Mouse (Mus musculus) left cerebral cortex, postnatal 25 days (tissue): ENCODE data around the gene Epor. TPM values are rescaled to one million over a fixed set of nuclear protein-coding genes. Genes with fewer than 3 reads are reported as not detected.
A peak's percentile ranks its signal among the peaks of the same experiment; 100 is the strongest.

ENCODE experiments used
- DNase-seq, 2 experiments: peaks; one replicate each; pipeline ENCODE4 v3.0.0; 2022; ENCODE audit warnings: low spot score in 2 of 2, mixed read lengths in 1 of 2
- intact Hi-C: fragments of 180-260 bp; cut with DNase I; formaldehyde crosslinking; loops from one replicate; pipeline ENCODE4 v1.15.1; 2025
- total RNA-seq, 2 experiments: library from RNA; stranded (reverse); gene quantifications; 2 replicates each; pipeline ENCODE4 v1.2.3; 2021

Epor gene
- total RNA-seq, result 1 to 10 TPM; 7.9 to 8.9 TPM

DNA sequence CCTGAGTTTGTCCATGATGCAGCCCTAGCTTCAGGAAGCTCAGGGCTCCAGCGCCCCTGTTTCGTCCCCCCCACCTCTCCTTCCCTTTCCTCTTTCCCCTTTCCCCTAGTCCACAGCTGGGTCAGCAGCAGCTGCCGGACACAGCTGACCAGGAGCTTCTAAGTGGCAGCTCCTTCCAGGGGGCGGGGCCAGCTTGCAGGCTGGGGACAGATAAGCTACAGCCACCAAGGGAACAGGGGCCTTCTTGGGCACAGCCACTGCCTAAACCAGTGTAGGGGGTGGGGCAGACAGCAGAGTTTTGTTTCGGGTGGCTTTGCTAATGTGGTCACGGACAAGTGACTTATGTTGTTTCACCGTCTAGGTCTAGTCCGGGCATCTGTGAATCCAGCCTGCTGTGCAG lies at the start of gene Epor:
Gene Epor (minus strand): TSS at position 90 of the 400 bp plus-strand sequence.
- intact Hi-C loops, result loop anchor here (5.0 kb wide), 1 partner anchor 89 kb away; the partner anchor contains the start of gene Elavl3
- DNase-seq, result no peak

DNA sequence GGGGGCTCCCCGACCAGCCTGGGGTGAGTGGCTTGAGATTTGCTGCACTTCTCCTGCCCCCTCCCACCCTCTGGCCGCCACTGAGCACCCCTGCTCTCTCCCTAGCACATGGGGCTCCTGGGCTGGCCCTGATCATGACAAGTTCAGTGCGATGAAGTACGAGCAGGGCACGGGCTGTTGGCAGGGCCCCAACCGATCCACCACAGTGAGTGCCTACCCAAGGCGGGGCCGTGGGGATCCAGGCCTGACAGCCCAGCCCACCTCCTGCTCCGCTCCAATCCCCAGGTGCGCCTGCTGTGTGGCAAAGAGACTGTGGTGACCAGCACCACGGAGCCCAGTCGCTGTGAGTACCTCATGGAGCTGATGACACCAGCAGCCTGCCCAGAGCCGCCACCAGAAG lies 49.4 kb upstream of the Epor start:
- intact Hi-C loops, result no loop called here
- no peak for DNase-seq

DNA sequence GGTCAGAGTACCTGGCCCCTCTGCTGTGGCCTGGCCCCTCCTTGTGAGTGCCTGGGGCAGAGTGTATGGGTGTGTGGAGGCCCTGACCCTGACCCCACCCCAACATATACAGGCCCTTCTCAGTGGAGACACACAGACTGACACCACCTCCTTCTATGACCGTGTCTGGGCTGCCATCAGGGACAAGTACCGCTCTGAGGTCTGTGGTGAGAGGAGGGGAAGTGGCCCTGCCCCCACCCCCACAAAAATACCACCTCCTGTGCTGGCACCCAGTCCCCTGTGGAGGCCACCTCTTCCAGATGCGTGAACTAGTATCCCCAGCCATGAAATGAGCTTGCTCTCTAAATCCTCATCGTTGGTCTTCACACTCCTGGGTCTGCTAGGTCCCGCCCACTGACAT lies 47.7 kb upstream of the Epor start:
- DNase-seq, result no peak
- intact Hi-C loops, result no loop called here

DNA sequence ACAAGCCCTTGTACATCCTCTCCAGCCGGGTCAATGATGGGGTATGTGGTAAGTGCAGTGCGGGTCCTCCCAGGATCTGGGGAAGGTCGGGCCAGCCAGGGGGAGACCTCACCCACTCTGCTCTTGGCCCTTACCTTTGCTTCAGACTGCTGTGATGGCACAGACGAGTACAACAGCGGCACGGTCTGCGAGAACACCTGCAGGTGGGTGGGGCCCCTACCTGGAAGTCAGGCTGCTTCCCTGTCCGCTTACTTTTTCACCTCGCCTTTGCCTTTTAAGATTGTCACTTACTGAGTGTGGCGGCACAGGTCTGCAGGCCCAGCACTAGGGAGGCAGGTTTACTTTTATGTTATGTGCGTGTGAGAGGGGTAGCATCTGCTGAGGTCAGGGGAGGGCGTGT lies 41.2 kb upstream of the Epor start:
- intact Hi-C loops, result no loop called here
- DNase-seq, result no peak

DNA sequence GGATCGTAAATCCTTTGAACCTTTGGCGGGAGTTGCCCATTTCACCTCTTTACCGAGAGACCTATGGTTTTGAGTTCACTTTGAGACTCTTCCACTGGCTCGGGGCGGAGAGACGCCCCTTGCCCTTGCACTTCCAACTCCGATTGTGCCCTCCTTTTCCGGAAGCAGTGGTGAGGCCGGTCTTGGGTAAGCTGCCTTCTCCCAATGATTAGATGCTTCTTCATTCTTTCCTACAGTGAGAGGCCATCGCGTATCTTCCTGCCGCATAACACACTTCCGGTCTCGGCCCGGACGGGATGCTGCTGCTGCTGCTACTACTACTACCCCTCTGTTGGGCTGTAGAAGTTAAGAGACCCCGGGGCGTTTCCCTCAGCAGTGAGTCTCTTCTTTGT lies 39.9 kb upstream of the Epor start:
- intact Hi-C loops, result loop anchor here (2.0 kb wide), 1 partner anchor 46 kb away; no protein-coding TSS in a partner anchor
- DNase-seq, result peak in 1 of 2 experiments; percentile 60

DNA sequence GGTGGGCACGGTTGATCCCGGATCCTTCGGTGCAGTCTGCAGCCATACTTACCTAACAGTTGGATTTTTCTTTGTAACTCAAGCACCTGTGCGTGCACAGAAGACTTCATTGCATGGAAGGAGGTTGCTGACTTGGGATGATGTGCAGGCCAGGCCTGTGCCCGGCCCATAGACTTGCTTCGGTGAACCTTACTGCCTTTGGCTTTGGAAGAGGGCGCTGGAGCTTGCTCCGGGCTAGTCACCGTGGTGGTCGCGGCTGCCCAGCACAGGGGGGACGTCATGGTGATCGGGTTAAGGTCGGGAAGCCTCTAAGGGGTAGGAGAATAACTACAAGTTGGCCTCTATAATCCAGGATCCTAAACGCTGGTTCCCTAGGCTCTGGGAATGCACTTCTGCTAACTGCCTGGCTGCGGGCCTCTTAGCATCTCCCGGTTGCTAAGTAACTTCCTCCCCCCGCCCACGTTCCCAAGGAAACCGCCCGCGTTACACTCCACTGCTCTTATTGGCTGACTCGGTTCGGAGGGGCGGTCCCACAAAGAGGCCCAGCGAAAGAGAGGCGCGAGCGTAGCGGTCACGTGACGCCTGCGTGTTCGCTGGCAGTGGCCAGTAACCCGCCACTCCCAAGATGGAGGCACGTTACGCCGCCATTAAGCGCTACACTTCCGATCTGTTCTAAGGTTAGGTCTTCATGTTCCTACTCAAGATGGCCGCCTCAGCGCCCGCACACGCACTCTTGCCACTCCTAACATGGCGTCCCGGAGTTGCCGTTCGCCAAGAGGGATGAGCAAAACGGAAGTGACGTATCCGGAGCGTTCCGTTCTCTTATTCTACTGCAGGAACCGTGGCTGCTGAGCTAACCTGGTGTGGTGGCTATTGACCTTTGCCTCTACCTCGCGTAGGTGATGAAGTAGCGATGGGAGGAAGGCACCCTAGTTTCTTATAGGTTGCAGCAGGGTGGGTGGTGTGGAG lies 39.2 kb upstream of the Epor start, which contains the start of the genes Ccdc151 and Prkcsh:
Gene Ccdc151 (minus strand): TSS at position 441 of the 969 bp plus-strand sequence.
Gene Prkcsh (plus strand): TSS at position 613 of the 969 bp plus-strand sequence.
- intact Hi-C loops, result loop anchor here (2.0 kb wide), 1 partner anchor 46 kb away; no protein-coding TSS in a partner anchor
- DNase-seq, result peak; percentile 100

DNA sequence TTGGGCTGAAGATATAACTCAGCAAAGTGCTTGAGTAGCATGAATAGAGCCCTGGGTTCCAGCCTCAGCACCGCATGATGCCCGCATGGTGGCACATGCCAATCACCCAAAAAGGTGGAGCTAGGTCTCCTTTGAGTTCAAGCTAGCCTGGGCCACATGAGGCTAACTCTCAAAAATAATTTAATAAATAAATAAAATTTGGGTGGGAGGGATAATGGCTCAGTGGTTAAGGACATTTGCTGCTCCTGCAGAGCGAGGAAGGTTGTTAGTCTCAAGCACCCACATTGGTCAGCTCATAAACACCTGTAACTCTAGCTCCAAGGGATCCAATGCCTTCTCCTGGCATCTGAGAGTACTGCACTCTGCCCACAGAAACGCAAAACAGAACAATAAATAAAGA lies 38.3 kb upstream of the Epor start:
- intact Hi-C loops, result loop anchor here (2.0 kb wide), 1 partner anchor 45 kb away; no protein-coding TSS in a partner anchor
- DNase-seq, result no peak

DNA sequence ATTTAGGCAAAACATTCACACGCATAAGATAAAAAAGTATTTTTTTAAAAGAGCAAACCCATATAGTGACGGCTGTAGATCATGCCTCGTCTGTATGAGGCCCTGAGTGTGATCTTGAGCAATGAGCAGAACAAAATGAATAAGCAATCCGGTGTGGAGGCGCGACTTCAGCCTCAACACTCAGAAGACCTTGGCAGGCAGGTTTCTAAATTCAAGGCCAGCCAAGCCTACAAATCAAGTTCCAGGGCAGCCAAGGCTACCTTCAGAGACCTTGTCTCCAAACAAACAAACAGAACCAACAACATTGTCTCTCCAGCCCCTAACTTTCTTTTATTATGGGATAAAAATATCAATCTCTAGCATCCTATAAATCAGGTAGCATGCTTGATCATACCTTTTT lies 37.0 kb upstream of the Epor start:
- no peak for DNase-seq
- intact Hi-C loops, result no loop called here

DNA sequence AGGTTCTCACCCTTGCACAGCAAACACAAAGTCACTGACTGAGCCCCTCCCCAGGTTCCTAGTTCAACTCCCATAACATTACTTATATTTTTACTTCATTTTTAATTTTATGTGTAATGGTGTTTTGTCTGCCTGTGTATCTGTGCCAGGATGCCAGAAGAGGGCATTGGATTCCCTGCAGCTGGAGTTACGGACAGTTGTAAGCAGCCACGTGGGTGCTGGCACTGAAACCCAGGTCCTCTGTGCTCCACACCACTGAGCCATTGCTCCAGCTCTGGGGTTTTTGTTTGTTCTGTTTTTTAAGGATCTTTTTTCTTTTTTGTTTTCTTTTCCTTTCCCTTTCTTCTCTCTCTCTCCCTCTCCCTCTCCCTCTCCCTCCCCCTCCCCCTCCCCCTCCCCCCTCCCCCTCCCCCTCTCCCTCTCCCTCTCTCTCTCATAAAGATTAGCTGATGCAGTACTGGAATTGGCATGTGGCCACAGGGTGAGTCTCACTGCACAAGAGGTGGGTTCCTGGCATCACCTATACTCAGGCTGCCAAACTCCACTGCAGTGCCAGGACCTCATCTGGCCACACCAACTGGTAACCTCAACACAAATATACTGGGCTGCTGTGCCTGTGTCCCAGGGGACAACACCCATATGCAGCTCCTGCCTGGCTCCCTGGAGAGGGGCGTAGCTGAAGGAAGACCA lies 33.0 kb upstream of the Epor start:
- no peak for DNase-seq
- intact Hi-C loops, result no loop called here

DNA sequence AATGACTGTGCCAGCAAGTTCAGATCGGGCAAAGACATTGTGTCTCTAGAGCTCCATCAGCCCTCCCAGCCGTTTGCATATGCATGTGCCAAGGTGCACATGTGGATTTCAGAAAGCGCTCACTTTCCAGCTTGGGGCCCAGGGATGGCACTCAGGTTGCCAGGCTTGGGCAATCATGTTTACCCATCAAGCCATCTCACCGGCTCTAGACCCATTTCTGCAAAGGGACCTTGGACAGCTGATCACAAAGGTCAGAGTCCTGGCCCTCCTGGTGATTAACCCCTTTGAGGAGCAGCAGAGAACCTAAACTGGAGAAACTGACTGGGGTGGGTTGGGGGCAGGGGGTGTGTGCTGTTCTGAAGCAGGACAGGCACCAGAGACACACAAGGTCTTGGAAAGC lies 28.9 kb upstream of the Epor start:
- DNase-seq, result no peak
- intact Hi-C loops, result no loop called here

DNA sequence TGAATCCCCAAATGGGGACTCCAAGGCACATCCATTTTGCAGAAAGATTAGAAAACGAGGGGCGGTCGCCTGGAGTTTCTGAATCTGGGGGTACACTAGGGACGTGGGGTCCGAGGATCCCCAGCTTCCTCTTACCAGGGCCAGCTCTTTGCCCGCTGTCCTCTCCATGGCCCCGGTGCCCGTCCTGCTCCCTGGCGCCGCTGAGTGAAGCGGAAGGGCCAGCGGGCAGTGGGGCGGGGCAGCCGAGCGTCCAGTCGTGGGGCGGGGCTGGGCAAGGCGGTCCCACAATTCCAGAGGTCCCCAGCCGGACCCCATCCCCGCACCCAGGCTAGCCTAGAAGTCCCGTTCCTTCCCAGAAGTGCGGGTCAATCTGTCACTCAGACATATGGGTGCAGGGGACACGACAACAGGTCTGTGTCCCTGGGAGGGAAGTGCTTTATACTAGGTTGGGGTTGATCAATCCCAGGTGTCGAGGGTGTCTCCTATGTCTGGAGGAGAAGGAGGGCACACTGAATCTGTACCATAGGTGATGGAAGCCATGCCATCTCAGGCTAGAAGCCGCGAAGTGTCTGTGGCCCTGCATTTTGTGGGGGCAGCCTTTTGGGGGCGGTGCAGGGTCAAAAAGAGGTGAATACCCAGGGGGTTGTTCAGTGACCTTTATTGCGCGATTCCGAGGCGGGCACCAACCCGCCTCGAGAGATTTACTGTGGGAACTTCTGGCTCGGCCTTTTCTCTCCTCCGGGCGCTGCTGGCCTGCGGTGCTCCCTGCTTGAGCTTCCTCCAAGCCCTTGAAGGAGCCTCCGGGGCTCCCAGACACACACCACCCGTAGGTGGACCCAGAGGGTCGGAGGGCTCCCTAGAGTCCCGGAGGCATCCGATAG lies 26.2 kb upstream of the Epor start, which contains the start of gene Rgl3:
Gene Rgl3 (minus strand): TSS at position 217 of the 881 bp plus-strand sequence.
- intact Hi-C loops, result no loop called here
- no peak for DNase-seq

DNA sequence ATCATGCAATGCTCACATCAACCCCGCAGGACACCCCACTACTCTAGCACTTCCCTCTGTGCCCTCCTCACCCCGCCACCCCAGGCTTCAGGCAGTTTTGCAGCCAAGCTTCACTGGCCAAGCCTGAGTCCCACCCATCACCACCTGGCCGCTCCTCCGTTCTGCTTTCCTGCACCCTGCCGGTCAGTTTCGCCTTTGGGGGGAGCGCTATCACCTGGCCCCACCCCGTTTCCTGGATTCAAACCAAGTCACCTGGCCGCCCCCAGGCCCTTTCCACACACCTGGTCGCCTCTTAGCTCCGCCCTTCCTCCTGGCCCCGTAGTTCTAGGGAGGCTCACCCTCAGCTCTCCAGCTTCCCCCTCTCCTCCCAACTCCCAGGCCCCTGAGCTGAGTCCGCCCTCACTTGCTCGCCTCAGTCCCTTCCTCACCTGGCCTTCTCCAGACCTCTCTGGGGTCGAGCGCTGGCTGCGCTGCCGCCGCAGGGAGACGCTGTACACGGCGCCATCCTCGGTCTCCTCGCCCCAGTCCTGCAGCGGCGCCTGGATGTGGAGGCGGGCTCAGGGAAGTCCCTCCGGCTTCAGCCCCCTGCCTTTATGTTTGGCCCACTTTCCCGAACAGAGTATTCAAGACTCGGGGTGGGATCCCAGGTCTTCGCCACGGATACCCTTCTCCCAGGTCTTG lies 25.3 kb upstream of the Epor start:
- DNase-seq, result no peak
- intact Hi-C loops, result no loop called here

DNA sequence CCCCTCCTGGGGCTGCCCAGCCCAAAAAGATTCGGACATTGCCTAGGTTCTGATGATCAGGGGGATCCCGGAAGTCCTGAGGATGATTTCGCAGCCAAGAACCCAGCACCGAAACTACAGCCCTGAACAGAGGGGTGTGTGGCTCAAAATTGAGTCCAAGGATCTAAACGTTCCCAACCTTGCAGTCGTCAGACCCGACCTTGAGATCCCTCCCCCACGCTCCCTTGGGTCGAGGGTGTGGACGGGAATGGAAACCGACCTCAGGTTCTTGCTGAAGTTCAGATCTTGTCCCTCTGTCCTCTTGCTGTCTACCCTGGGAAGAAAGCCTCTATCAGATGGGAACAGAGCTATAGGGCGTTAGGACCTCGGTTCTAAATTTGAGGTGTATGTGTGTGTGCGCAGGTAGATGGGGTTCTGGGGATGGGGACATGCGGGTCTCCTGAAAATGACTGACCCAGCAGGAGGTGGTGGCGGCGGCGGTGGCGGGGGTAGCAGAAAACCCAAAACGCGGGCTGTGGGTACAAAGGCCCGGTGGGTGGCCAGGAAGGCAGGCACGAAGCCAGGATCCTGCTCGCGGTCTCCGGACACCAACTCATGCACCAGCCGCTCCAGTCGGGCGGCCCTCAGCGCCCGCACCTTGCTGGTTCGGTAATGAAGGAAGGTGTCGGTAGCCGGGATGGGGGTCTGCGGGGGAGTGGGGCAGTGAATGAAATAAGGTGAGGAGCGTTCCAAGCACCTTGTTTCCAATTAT lies 24.5 kb upstream of the Epor start:
- DNase-seq, result no peak
- intact Hi-C loops, result no loop called here

DNA sequence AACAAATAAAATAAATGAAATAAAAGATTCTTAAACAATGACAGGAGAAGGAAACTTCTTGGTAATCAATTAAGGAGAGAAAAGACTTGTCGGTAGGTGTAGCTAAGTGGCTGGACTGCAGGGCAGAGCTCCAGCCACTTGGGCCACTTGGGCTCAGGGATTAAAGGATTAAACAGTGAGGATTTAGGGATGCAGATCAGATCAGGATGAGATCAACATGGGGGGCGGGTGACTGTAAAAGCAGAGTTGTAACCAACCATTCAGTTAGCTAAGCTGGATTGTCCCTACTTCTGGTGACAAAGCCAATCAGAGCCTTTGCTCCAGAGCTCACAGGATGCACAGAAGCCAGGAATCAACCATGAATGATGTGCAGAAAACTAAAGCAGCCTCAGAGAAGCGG lies 20.6 kb upstream of the Epor start:
- no peak for DNase-seq
- intact Hi-C loops, result no loop called here

DNA sequence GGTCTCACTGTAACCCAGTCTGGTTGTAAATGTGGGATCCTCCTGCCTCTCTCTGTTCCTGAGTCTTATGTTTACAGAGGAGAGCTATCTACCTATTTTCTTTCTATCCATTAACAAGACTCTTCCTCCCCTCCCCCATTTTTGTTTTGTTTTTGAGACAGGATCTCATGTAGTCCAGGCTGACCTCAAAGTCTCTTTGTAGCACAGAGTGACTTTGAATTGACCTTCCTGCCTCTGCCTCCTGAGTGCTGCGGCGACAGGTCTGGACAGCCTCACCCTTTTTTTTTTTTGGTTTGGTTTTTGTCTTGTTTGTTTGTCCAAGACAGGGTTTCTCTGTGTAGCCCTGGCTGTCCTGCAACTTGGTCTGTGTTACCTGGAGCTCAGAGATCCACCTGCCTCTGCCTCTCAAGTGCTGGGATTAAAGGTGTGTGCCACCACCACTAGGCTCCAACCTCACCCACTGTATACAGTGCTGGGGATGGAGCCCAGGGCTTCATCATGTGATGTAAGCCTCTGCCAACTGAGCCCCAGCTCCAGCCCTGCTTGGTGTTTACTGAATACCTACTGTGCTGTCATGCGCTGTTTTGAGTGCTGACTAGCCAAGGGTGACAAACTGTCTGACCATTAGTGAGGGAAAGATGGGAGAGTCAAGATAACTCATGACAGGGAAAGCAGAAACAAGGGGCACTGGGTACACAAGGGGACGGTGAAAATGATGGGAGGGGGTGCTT lies 15.3 kb upstream of the Epor start:
- intact Hi-C loops, result loop anchor here (5.0 kb wide), 1 partner anchor 164 kb away; no protein-coding TSS in a partner anchor
- DNase-seq, result no peak

DNA sequence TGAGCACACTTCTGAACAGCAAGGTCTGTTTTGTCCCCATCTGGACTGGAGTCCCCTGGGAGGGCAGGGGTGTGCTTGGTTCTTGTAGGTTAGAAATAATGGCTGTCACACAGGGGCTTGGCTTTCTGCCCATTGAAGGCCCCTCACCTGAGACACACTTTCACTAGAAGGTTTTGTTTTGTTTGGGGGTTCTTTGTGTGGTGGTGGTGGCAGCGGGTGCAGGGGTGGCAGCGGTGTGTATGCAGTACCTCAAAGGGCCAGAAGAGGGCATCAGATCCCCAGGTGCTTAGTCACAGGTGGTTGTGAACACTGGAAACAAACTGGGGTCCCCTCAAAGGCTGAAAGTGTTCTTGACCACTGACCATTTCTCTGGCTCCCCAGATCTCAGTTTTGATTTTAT lies 14.7 kb upstream of the Epor start:
- no peak for DNase-seq

DNA sequence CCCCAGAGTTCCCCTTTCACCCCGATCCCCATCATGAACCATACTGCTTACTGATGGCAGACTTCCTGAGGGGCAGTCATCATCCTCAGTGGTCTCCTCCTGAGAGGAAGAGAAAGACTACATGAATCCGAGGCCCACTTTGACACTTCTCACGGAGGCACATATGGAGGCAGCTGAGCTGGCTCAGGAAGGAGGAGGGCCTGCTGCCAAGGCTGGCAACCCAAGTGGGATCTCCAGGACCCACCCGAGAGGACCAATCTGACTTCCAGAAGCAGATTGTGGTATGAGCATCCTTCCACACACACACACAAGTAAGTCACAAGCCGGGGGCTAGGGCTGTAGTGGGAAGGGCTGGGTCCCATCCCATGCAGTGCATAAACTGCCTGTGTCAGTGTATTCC lies 14.0 kb upstream of the Epor start:
- DNase-seq, result no peak
- intact Hi-C loops, result loop anchor here (5.0 kb wide), 1 partner anchor 165 kb away; no protein-coding TSS in a partner anchor

More for the DNA sequence above, 14.7 kb upstream of the Epor start:
- intact Hi-C loops, result loop anchor here (5.0 kb wide), 1 partner anchor 164 kb away; no protein-coding TSS in a partner anchor
